Mouse (Mus musculus): ENCODE data around the gene St6galnac3.

DNA sequence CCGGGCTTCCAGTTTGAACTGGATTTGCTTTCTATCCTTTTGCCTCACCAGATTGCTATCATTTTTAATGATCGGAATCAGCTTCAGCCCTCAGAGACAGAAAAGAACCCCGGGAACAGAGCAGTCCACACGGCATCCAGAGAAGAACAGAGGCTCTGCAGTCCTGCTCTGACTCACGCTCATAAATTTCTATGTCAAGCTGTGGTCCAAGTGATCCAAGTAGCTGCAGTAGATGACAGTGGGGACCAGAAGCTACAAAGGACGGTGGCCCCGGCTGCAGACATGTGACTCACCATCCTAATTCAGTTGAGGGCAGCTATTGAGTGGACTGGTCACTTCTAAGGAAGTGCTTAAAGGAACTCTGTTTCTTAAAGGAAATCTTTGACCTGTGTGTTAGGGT is 45.6 kb upstream of the St6galnac3 start:
- TF ChIP-seq CTCF (IDR thresholded peaks at IDR 0.05; ENCODE audit: control insufficient read depth, insufficient read depth, low read length) (no peak), POLR2A (IDR thresholded peaks at IDR 0.05; ENCODE audit: borderline replicate concordance, control insufficient read depth, low read depth, low read length) (no peak)

Data from bone marrow, adult 2 months (tissue).